In genomic region chr16:30531761-30532406, GRCm38 (mm10) we compare ENCODE assay signal across 8 mouse cellular contexts. TPM values are rescaled to one million over a fixed set of nuclear protein-coding genes. Genes with fewer than 3 reads are reported as not detected.
A peak's percentile ranks its signal among the peaks of the same experiment; 100 is the strongest.
DNase-seq lines count a peak whose midpoint lies in the region; ATAC-seq and TF ChIP-seq lines count a peak whose summit lies in the region.
"Had no signal": no experiment of that assay in that cellular context is flagged by ENCODE, and none has a peak within 500 bp of the region (broad histone marks: within the 10 kb centered on the region; RNA-seq: fewer than 3 reads in every experiment).

No protein-coding gene starts in this region.

- H3K9me3 ChIP-seq in forebrain, embryonic 14.5 days (replicated peaks; ENCODE audit: control insufficient read depth, low read length), result no peaks in the 10 kb centered on the region
- no peaks in the 10 kb centered on the region for H3K9me3 ChIP-seq in intestine, embryonic 14.5 days (ENCODE audit: control insufficient read depth, low read length)
- H3K9me3 ChIP-seq: stomach, embryonic 15.5 days had no signal

- no peak overlapping the region for H3K4me2 ChIP-seq in forebrain, embryonic 14.5 days (ENCODE audit: low read length)
- no peak overlapping the region for H3K4me2 ChIP-seq in intestine, embryonic 14.5 days (ENCODE audit: low read length)
- H3K4me2 ChIP-seq: stomach, embryonic 15.5 days had no signal

- no peak overlapping the region for H3K27ac ChIP-seq in spleen, adult 2 months (ENCODE audit: insufficient read depth, low read length)
- H3K27ac ChIP-seq in forebrain, embryonic 14.5 days (ENCODE audit: low read depth, low read length), result no peak overlapping the region
- H3K27ac ChIP-seq in intestine, embryonic 14.5 days (ENCODE audit: low read depth), result no peak overlapping the region
- H3K27ac ChIP-seq in olfactory bulb, adult 2 months (ENCODE audit: insufficient read depth, low read depth, low read length), result no peak overlapping the region
- H3K27ac ChIP-seq: stomach, embryonic 15.5 days had no signal

- WGBS in spleen, adult 2 months, result 45% methylated on average over 20 of the region's 20 CpGs
- WGBS in forebrain, embryonic 14.5 days, result 32% methylated on average over 20 of the region's 20 CpGs
- WGBS in intestine, embryonic 14.5 days, result 33% methylated on average over 20 of the region's 20 CpGs
- 35% methylated on average over 20 of the region's 20 CpGs for WGBS in olfactory bulb, adult 2 months

- ATAC-seq in forebrain, embryonic 14.5 days, result peak; percentile 47; the same call in 1 of the 2 replicates
- ATAC-seq in intestine, embryonic 14.5 days (replicated peaks; ENCODE audit: low FRiP score, low TSS enrichment, low read depth), result peak; percentile 26; the same call in 1 of the 2 replicates

- peak in 1 of 2 experiments; percentile 33 for DNase-seq in spleen, adult 2 months (ENCODE audit: low read depth in 1 of 2, low spot score in 2 of 2)
- no peak for DNase-seq in spleen, adult 12 weeks (ENCODE audit: low spot score)
- DNase-seq in adrenal gland, adult 2 months, result peak; percentile 45
- DNase-seq in forebrain, embryonic 14.5 days (ENCODE audit: low spot score), result peak; percentile 47
- DNase-seq in intestine, embryonic 14.5 days (ENCODE audit: low spot score), result peak; percentile 70
- DNase-seq in lung, postnatal 10 days, result peak; percentile 79

- H3K27me3 ChIP-seq in spleen, adult 2 months (ENCODE audit: control insufficient read depth, insufficient read depth, low read length), result no peaks in the 10 kb centered on the region
- H3K27me3 ChIP-seq in forebrain, embryonic 14.5 days (replicated peaks; ENCODE audit: control insufficient read depth, insufficient read depth, low read length), result no peaks in the 10 kb centered on the region
- H3K27me3 ChIP-seq in intestine, embryonic 14.5 days (replicated peaks; ENCODE audit: control insufficient read depth, insufficient read depth, low read length), result no peaks in the 10 kb centered on the region
- H3K27me3 ChIP-seq: stomach, embryonic 15.5 days had no signal

- no peak for TF ChIP-seq POLR2A in spleen, adult 2 months (IDR thresholded peaks at IDR 0.05; ENCODE audit: low read depth, low read length)
- no peak for TF ChIP-seq POLR2A in olfactory bulb, adult 2 months (IDR thresholded peaks at IDR 0.05; ENCODE audit: insufficient read depth, low read depth, low read length)

- TF ChIP-seq CTCF in spleen, adult 2 months (IDR thresholded peaks at IDR 0.05; ENCODE audit: extremely low read depth, insufficient read depth, insufficient read length, insufficient replicate concordance), result peak; percentile 71; the same call in 1 of the 2 replicates
- peak; percentile 80; the same call in 1 of the 2 replicates for TF ChIP-seq CTCF in olfactory bulb, adult 2 months (IDR thresholded peaks at IDR 0.05; ENCODE audit: insufficient read depth, low read depth, low read length)

- H3K9ac ChIP-seq in forebrain, embryonic 14.5 days (ENCODE audit: low read length), result no peak overlapping the region
- no peak overlapping the region for H3K9ac ChIP-seq in intestine, embryonic 14.5 days (ENCODE audit: low read length)
- H3K9ac ChIP-seq: stomach, embryonic 15.5 days had no signal

- H3K4me1 ChIP-seq in spleen, adult 2 months (ENCODE audit: control insufficient read depth, insufficient read depth, insufficient read length), result peaks cover 13% of the 10 kb centered on the region; the same call in 1 of the 2 replicates
- H3K4me1 ChIP-seq in forebrain, embryonic 14.5 days (ENCODE audit: control insufficient read depth, insufficient read depth, low read length), result no peaks in the 10 kb centered on the region
- peaks cover 7% of the 10 kb centered on the region; the same call in 1 of the 2 replicates for H3K4me1 ChIP-seq in intestine, embryonic 14.5 days (replicated peaks; ENCODE audit: control insufficient read depth, insufficient read depth, low read length)
- no peaks in the 10 kb centered on the region for H3K4me1 ChIP-seq in olfactory bulb, adult 2 months (ENCODE audit: control insufficient read depth, insufficient read depth, low read length)

- H3K4me3 ChIP-seq in spleen, adult 2 months (ENCODE audit: extremely low read depth, insufficient read depth, insufficient read length), result no peak overlapping the region
- H3K4me3 ChIP-seq in forebrain, embryonic 14.5 days (ENCODE audit: low read depth, low read length), result no peak overlapping the region
- no peak overlapping the region for H3K4me3 ChIP-seq in intestine, embryonic 14.5 days (ENCODE audit: low read depth, low read length)
- no peak overlapping the region for H3K4me3 ChIP-seq in olfactory bulb, adult 2 months (ENCODE audit: insufficient read depth, low read depth, low read length)
- H3K4me3 ChIP-seq: stomach, embryonic 15.5 days had no signal

- H3K36me3 ChIP-seq in spleen, adult 2 months (ENCODE audit: control insufficient read depth, insufficient read depth, low read length), result no peaks in the 10 kb centered on the region
- peaks cover 38% of the 10 kb centered on the region; the same call in 1 of the 2 replicates for H3K36me3 ChIP-seq in forebrain, embryonic 14.5 days (ENCODE audit: control insufficient read depth, insufficient read depth, low read length)
- H3K36me3 ChIP-seq in intestine, embryonic 14.5 days (ENCODE audit: control insufficient read depth, insufficient read depth, low read length), result no peaks in the 10 kb centered on the region

RNA-seq across cellular contexts. Expression of gene Tmem44, which starts 18.8 kb away (rescaled TPM):
- 2.7 and 3.5 TPM in 2 replicates for polyA plus RNA-seq in spleen, adult 2 months (2012; rRNA removed)
- 1 to 10 TPM; 2.7 to 5.7 TPM for total RNA-seq in adrenal gland, adult 2 months (2021)
- polyA plus RNA-seq in adrenal gland, adult 2 months (2012; rRNA removed), result 8.5 and 11.4 TPM in 2 replicates
- polyA plus RNA-seq in forebrain, embryonic 14.5 days (2014; fragmentation: Nextera tagmentation; extraction: Ambion mirVana), result 57.5 and 62.4 TPM in 2 replicates
- polyA plus RNA-seq in intestine, embryonic 14.5 days (2014; fragmentation: Nextera tagmentation; extraction: Ambion mirVana), result 15.0 and 15.6 TPM in 2 replicates
- not detected in 2 replicates for polyA plus RNA-seq in olfactory bulb, adult 2 months (2012; ENCODE audit: insufficient read depth, insufficient read length, low replicate concordance, missing spikeins)

RNA-seq across cellular contexts. Expression of gene Lsg1, which starts 55.5 kb away (rescaled TPM):
- polyA plus RNA-seq in spleen, adult 2 months (2012; rRNA removed), result 9.6 and 10.2 TPM in 2 replicates
- total RNA-seq in adrenal gland, adult 2 months (2021), result 10 to 100 TPM; 34.9 to 35.0 TPM
- 6.0 and 8.0 TPM in 2 replicates for polyA plus RNA-seq in adrenal gland, adult 2 months (2012; rRNA removed)
- 59.1 and 62.3 TPM in 2 replicates for polyA plus RNA-seq in forebrain, embryonic 14.5 days (2014; fragmentation: Nextera tagmentation; extraction: Ambion mirVana)
- 69.4 and 70.3 TPM in 2 replicates for polyA plus RNA-seq in intestine, embryonic 14.5 days (2014; fragmentation: Nextera tagmentation; extraction: Ambion mirVana)
- not detected in 2 replicates for polyA plus RNA-seq in olfactory bulb, adult 2 months (2012; ENCODE audit: insufficient read depth, insufficient read length, low replicate concordance, missing spikeins)
